In genomic region chr3:37760866-37761265, GRCm38 (mm10) we compare ENCODE assay signal across 13 mouse cellular contexts. TPM values are rescaled to one million over a fixed set of nuclear protein-coding genes. Genes with fewer than 3 reads are reported as not detected.
DNase-seq lines count a peak whose midpoint lies in the region; ATAC-seq lines count a peak whose summit lies in the region.
"Had no signal": no experiment of that assay in that cellular context is flagged by ENCODE, and none has a peak within 500 bp of the region (broad histone marks: within the 10 kb centered on the region; RNA-seq: fewer than 3 reads in every experiment).

No protein-coding gene starts in this region.

- no peak overlapping the region for H3K9ac ChIP-seq in forebrain, embryonic 15.5 days (replicated peaks)
- H3K9ac ChIP-seq: liver, embryonic 13.5 days had no signal

- no peak overlapping the region for H3K4me2 ChIP-seq in forebrain, embryonic 15.5 days (replicated peaks)
- H3K4me2 ChIP-seq: liver, embryonic 13.5 days had no signal

- intact Hi-C loops in heart, postnatal 25 days (cut with DNase I) = loop anchor here (10.0 kb wide), 3 partner anchors 286 to 414 kb away; no protein-coding TSS in a partner anchor

- ATAC-seq in monocyte, adult 5-6 weeks (replicated peaks; ENCODE audit: insufficient number of reproducible peaks, low FRiP score, low TSS enrichment, poor library complexity, severe bottlenecking) = no peak; the same call in 1 of the 2 replicates
- no peak for ATAC-seq in forebrain, embryonic 15.5 days (replicated peaks)

- WGBS in forebrain, embryonic 15.5 days = 90% methylated on average over 6 of the region's 6 CpGs

- no peak overlapping the region for H3K27ac ChIP-seq in forebrain, embryonic 15.5 days (replicated peaks)
- H3K27ac ChIP-seq: kidney, postnatal 0 days; left cerebral cortex, adult 2 months; liver, embryonic 13.5 days; midbrain, embryonic 10.5 days had no signal

- H3K4me1 ChIP-seq in forebrain, embryonic 15.5 days = peaks cover 13% of the 10 kb centered on the region; the same call in 1 of the 2 replicates

- no peaks in the 10 kb centered on the region for H3K9me3 ChIP-seq in forebrain, embryonic 15.5 days
- H3K9me3 ChIP-seq: liver, embryonic 13.5 days; midbrain, embryonic 10.5 days had no signal

- H3K36me3 ChIP-seq in forebrain, embryonic 15.5 days = no peaks in the 10 kb centered on the region
- H3K36me3 ChIP-seq: liver, embryonic 13.5 days; midbrain, embryonic 10.5 days had no signal

- H3K4me3 ChIP-seq in forebrain, embryonic 15.5 days = no peak overlapping the region
- H3K4me3 ChIP-seq: left cerebral cortex, adult 2 months; liver, embryonic 13.5 days; midbrain, embryonic 10.5 days had no signal

- H3K27me3 ChIP-seq in forebrain, embryonic 15.5 days = no peaks in the 10 kb centered on the region
- H3K27me3 ChIP-seq: liver, embryonic 13.5 days had no signal

- DNase-seq in heart, postnatal 25 days (ENCODE audit: low spot score) = peak; percentile 23
- no peak for DNase-seq in heart, postnatal 4 days
- DNase-seq in CD4-positive helper T cell, adult 2 months (ENCODE audit: low read depth, low spot score) = peak; percentile 67
- DNase-seq in R1 (ENCODE audit: low read depth, low spot score) = peak; percentile 65
- peak; percentile 69 for DNase-seq in naive thymus-derived CD4-positive, alpha-beta T cell, adult 2 months (ENCODE audit: low read depth)
- DNase-seq in spleen, postnatal 14 days (ENCODE audit: low spot score in 2 of 2) = no peak
- DNase-seq: heart, postnatal 14 days; liver, embryonic 13.5 days had no signal

RNA-seq across cellular contexts. Expression of gene Gm5148, which starts 36.6 kb away (rescaled TPM):
- not detected for total RNA-seq in heart, postnatal 25 days (2021)
- total RNA-seq in heart, postnatal 4 days (2021) = under 1 TPM; 0.25 to 0.43 TPM
- total RNA-seq in monocyte, adult 5-6 weeks (2017) = 24.7 to 61.8 TPM (median 41.2 TPM) in 3 replicates
- polyA plus RNA-seq in forebrain, embryonic 15.5 days (2015; fragmentation: Nextera tagmentation; extraction: Ambion mirVana) = 5.7 and 6.1 TPM in 2 replicates
- total RNA-seq: heart, postnatal 14 days had no signal

Comparison
In these comparisons a context has a peak if more than half of its experiments do, and no peak if none do; other contexts are left out.
1. DNase-seq: peak in heart, postnatal 25 days (single experiment), CD4-positive helper T cell, adult 2 months (single experiment), R1 (single experiment) and naive thymus-derived CD4-positive, alpha-beta T cell, adult 2 months (single experiment); none in heart, postnatal 4 days (single experiment) and spleen, postnatal 14 days (0 of 2).
2. RNA of gene Gm5148, which starts 36.6 kb away (total RNA-seq): 24.7 to 61.8 TPM in monocyte, adult 5-6 weeks; 0.25 to 0.43 TPM in heart, postnatal 4 days and not detected in heart, postnatal 25 days; every median in the first group is over 10 times any median in the second.